Comparison of ENCODE assay signal across 26 mouse cellular contexts in genomic region chr13:41625248-41625647, GRCm38 (mm10).
"Had no signal": no experiment of that assay in that cellular context is flagged by ENCODE, and none has a peak within 500 bp of the region (broad histone marks: within the 10 kb centered on the region; RNA-seq: fewer than 3 reads in every experiment).

No protein-coding gene starts in this region.

- H3K27me3 ChIP-seq: embryonic facial prominence, embryonic 12.5 days; embryonic facial prominence, embryonic 13.5 days; embryonic facial prominence, embryonic 15.5 days; forebrain, embryonic 12.5 days; forebrain, embryonic 15.5 days had no signal

- ATAC-seq: forebrain, embryonic 14.5 days; forebrain, embryonic 15.5 days; forebrain, embryonic 16.5 days had no signal

- H3K4me1 ChIP-seq: embryonic facial prominence, embryonic 15.5 days; forebrain, embryonic 10.5 days had no signal

- DNase-seq: cerebellum, adult 2 months; cerebellum, adult 8-10 months; cerebellum, adult 9-10 months; cerebellum, adult 9-11 months; cerebellum, postnatal 10 days; cerebellum, postnatal 14 days; cerebellum, postnatal 25 days; cerebellum, postnatal 36 days; embryo, embryonic 11 days; gastrocnemius, adult 2 months; gastrocnemius, postnatal 10 days; gastrocnemius, postnatal 14 days; gastrocnemius, postnatal 25 days; gastrocnemius, postnatal 36 days; heart, adult 18-20 months; heart, adult 2 months had no signal

- H3K4me3 ChIP-seq: embryonic facial prominence, embryonic 10.5 days; embryonic facial prominence, embryonic 12.5 days; embryonic facial prominence, embryonic 13.5 days; embryonic facial prominence, embryonic 15.5 days; erythroblast, embryonic 14.5 days; forebrain, embryonic 10.5 days; forebrain, embryonic 12.5 days; forebrain, embryonic 15.5 days; gastrocnemius, adult 2 months; heart, adult 2 months had no signal

- H3K9ac ChIP-seq: embryonic facial prominence, embryonic 12.5 days; embryonic facial prominence, embryonic 13.5 days; embryonic facial prominence, embryonic 15.5 days; forebrain, embryonic 12.5 days; forebrain, embryonic 15.5 days had no signal

- H3K9me3 ChIP-seq: embryonic facial prominence, embryonic 10.5 days; embryonic facial prominence, embryonic 12.5 days; embryonic facial prominence, embryonic 13.5 days; embryonic facial prominence, embryonic 15.5 days; forebrain, embryonic 10.5 days; forebrain, embryonic 12.5 days; forebrain, embryonic 15.5 days had no signal

- H3K36me3 ChIP-seq: embryonic facial prominence, embryonic 10.5 days; embryonic facial prominence, embryonic 12.5 days; embryonic facial prominence, embryonic 15.5 days had no signal

- H3K27ac ChIP-seq: embryonic facial prominence, embryonic 10.5 days; embryonic facial prominence, embryonic 12.5 days; embryonic facial prominence, embryonic 13.5 days; embryonic facial prominence, embryonic 15.5 days; forebrain, embryonic 10.5 days; forebrain, embryonic 12.5 days; forebrain, embryonic 15.5 days; heart, adult 2 months had no signal

- H3K4me2 ChIP-seq: embryonic facial prominence, embryonic 12.5 days; embryonic facial prominence, embryonic 13.5 days; embryonic facial prominence, embryonic 15.5 days; forebrain, embryonic 12.5 days; forebrain, embryonic 15.5 days had no signal
